Mouse (Mus musculus) right cerebral cortex, postnatal 10 days (tissue): ENCODE results near the gene Timm22.

ENCODE experiments used
- DNase-seq, 2 experiments: peaks; one replicate each; pipeline ENCODE4 v3.0.0; 2021; ENCODE audit warnings: low spot score in 2 of 2

Timm22 gene

DNA sequence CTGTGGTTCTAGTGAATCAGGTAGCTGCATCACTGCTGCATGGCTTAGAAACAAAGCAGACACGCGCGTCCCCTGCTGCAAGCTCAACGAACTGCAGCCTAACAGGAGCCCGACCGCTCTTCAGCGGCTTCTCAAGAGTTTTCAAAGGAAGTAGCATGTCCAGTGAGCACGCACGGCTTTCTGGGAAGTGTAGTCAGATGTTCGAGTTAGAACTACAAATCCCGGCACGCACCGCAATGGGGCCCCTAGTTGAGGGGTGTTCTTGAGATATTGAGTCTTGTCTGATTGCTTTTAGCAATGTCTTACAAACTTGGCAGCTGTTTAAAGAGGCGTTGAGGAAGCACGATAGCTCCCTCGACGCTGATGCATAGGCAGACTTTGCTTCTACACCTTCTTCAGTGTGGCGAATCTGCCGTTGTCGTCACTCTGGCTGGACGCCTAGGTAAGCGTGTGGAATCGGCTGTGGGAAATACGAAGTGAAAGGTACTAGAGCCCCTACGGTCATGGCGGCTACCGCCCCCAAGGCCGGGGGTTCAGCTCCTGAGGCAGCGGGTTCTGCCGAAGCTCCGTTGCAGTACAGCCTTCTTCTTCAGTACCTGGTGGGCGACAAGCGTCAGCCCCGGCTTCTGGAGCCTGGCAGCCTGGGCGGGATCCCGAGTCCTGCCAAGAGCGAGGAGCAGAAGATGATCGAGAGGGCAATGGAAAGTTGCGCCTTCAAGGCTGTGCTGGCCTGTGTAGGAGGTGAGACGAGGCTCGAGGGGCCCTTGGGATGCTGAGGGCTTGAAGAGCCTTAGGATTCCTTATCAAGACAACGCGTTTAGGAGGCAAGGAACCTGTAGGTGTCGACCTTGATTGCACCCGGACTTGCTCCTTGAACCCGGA lies at the start of gene Timm22:
Gene Timm22, plus strand, starts transcription at position 251 of the 882 bp plus-strand sequence.
- DNase-seq, result peak; percentile 97 to 98

DNA sequence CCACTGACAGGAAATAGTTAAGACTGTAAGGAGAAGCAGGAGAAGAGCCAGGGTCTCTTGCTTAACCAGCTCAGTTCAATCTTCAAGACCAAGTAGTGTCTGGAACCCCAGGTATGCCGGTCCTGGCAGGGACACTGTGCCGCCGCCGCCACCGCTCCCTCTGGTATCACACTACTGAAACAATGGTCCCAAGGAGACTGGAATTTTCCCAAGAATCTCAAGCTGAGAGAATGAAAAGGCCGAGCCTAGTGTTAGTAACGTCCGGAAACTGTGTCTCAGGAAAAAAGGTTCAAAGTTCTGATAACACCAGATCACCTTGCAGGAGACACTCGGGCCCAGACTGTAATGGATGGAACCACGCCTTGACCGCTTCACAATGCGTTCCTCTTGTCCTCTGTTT lies 49.3 kb upstream of the Timm22 start:
- no peak for DNase-seq

DNA sequence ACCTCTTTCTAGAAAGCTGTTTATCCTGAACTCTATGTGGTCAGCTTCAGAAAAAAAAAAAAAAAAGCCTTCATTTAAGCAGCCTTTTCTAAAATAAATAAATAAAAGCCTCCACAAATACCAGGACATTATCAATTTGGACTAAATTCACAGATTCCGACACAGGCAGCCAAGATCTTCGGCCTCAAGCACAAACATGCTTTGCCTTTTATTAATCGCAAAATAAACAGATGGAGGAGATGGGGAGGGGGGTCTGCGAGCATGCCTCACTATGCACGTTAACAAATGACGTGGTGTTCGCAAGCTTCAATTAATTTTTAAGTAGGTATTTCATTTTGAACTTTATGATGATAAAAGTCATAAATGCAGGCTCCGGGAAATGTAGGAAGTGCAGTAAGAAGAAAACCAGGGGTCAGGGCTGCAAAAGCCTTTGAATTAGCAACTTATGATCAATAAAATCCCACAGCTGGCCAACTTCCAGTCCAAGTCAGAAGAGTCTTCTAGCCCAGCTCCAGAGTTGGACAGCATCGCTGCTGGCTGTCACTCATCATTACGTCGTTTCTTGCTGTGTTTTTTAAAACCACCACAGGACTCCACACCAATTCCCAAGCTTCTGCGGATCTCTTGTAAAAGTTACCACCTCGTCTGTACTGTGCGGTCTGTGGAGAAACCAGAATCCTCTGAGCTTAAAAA lies 48.0 kb upstream of the Timm22 start:
- DNase-seq, result no peak

- DNase-seq, result no peak
Measured at GRCm38 (mm10) chr11:76360255-76360654, 46.5 kb upstream of the Timm22 start.

DNA sequence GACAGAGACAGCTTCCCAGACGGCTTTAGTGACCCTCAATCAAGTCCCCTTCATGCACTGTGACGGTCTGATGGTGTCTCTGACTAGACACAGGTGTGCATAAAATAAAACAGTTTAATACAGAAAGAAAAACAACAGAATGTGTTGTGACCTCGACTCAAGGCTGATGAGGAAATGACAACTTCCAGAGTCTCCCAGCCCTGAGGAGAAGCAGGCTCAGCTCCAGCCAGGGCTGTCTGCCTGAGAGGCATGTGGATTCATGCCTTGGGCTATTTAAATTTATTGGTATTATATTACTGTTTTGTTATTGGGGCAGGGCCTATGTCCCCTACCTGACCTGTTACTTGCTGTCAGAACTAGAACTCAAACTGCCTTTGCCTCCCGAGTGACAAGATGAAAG lies 45.3 kb upstream of the Timm22 start:
- no peak for DNase-seq

DNA sequence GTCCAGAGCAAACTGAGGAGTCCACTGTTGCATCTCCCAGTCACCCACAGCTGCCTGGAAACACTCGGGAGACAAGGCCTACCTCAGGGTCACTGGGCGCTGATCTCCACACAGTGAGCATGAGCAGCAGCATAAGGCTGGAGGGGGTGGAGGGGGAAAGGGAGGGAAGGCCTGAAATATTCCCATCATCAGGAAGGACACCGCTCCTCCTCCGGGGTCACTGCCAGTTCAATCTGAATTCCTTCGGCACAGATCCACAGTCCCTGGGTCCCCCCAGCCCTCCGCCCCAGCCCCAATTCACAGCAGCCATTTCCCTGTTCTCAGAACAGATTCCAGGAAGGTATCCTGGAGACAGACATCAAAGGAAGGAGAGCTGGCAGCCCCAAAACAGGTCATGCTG lies 43.6 kb upstream of the Timm22 start:
- DNase-seq, result peak; percentile 32 to 33

DNA sequence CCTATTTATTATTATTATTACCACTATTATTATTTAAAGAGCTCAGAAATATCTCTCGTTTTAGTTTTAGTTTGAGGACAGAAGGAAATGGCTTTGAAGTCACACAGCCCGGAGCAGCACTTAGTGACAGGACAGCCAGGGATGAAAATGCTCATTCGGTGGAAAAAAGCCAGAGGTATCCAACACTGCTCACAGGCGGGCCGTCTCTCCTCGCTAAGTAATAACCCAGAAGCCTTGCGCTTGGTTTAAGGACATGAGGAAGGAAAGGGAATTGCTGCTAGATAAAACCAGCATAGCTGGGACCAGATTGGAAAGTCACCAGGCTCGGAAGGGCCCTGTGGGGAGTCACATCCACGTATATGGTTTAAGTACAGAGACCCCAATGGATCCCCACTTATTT lies 43.1 kb upstream of the Timm22 start:
- no peak for DNase-seq

- no peak for DNase-seq
Measured at GRCm38 (mm10) chr11:76364038-76364437, 42.7 kb upstream of the Timm22 start.

DNA sequence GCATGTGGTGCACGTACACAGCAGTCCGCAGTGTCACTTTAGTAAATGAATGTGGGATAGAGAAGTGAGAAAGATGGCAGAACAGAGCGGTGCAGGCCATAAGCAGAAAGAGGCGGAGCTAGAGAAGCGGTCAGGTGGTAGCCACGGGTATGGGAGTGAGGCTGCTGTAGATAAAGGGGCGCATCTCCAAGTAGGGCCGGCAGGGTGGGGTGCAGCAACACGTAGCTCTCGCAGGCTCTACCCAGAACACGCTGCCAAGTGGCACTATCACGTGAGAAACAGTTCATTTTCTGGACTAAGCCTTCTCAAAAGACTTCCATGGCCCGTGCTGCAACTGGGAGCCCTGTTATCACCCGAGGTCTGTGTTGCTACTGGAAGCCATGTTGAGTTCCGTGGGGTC lies 40.0 kb upstream of the Timm22 start:
- no peak for DNase-seq

DNA sequence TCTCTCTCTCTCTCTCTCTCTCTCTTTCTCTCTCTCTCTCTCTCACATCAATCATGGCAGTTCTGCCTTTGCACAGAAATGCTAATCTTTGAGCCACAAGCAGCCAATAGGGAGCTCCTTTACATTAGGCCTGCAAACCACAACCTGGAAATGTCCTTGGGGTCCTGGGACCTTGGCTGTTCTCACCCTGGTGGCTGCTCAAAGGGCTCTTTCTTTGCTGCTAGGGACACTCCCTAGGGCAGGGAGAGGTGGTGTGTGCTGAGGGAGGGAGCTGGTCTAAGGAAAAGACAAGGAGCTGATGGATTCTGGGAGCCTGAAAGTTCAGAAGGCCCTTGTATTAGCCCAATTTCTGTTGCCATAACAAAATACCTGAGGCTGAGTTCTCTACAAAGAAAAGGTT lies 36.3 kb upstream of the Timm22 start:
- DNase-seq, result no peak

DNA sequence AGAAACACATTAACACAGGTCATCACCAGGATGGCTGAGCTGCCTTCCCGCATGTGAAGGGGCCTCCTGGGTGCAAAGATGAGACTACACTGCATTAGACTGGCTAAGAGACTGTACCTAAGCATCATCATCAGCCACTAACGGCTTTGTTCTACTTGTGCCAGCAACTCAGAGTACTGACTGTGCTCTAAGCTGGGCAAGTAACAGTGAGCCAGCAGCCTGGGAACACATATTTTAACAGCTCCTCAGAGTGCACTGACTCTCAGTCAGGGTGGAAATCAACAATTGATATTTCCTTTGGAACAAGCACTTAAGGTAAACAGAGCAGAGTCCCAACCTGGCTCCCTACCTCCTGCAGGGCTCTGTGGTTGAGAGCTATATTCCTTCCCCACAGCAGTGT lies 34.6 kb upstream of the Timm22 start:
- no peak for DNase-seq

- no peak for DNase-seq
Measured at GRCm38 (mm10) chr11:76372534-76372933, 34.2 kb upstream of the Timm22 start.

DNA sequence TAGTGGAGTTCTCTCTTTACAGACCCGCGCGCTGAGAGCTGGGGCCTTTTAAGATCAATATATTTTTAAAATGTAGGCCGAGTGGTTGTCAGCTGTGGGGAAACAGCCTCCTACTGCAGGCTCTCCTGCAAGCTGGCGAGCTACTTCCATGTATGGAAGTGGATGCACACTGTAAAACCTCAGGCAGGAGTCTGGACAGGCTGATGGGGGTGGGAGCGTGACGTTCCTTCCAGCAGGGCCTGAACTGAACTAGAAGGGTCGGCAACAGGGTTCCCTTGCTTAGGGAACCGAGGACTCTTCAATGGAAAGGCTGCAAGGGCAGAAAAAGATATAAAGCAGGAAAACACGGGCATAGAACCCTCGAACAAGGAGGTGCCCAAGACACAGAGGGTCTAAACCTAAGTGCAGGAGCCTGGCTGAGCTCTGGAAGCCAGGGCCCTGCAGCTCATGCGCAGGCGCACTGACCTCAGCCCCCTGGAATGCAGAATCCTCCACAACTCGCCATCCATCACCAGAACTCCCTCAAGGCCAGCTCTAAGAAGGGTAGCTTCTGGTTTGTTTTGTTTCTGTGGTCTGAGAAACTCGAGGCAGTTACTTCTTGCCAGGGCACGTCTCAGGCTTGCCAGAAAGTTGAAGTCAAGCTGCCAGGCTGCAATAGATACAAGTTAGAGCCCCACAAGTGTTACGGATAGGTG lies 32.1 kb upstream of the Timm22 start:
- DNase-seq, result no peak

GRCm38 (mm10) chr11:76376425-76376824 lies 30.3 kb upstream of the Timm22 start:
- no peak for DNase-seq

DNA sequence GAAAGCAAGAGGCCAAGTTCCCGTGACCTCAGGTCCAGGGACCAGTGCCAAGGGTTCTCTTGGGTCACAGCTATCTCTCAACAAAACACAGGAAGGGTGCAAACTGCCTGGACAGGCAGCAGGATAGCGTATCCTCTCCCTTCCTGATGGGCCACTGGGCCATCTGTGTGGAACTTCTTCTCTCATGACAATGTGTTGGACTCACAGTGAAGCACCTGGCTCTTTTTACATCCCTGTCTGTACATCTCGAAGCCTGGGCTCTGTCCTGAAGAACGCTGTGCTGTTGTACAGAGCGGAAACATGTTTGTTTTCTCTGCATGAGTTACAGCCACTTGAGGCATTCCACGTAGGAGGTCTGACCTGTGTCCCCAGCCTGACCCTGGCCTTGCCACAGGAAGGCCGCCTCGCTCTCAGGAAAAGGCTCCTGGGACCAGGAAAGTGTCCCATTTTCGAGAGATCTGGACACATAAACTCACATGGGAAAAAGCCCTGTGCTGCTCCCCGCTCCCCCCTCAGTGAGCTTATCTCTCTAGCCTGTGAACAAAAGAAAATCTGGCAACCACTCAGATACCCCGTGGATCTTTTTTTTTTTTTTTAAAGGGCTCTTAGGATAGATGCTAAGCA lies 26.7 kb upstream of the Timm22 start:
- no peak for DNase-seq

DNA sequence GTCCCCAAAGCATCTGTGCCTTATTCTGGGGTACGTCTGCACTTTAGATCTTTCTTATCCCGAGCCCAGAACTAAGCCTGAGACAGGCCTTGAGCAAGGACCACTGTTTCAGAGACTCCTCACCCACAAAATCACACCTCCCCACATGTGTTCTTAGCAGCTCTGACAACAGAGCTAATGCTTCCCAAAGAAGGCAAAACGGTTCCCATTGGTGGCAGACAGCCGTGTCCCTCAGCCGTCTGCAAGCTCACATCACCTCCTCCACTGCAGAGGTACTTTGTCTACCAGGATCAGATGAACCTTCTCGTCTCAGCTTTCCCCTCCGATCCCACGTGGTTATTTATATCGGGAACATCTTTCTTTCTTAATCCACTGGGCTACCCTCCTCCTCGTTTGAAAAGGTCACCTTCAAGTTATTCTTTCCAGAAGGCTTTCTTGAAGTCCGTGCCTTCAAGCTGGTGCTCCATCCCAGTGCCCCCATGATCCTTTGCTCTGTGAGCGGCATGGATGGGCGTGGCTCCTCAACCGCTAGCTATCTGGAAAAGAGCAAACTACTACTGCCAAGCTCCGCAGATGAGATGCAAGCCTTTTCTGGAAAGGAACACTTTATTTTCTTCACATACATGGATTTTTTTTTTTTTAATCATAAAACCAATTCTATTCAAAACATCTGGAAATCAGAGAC lies 25.4 kb upstream of the Timm22 start:
- no peak for DNase-seq

DNA sequence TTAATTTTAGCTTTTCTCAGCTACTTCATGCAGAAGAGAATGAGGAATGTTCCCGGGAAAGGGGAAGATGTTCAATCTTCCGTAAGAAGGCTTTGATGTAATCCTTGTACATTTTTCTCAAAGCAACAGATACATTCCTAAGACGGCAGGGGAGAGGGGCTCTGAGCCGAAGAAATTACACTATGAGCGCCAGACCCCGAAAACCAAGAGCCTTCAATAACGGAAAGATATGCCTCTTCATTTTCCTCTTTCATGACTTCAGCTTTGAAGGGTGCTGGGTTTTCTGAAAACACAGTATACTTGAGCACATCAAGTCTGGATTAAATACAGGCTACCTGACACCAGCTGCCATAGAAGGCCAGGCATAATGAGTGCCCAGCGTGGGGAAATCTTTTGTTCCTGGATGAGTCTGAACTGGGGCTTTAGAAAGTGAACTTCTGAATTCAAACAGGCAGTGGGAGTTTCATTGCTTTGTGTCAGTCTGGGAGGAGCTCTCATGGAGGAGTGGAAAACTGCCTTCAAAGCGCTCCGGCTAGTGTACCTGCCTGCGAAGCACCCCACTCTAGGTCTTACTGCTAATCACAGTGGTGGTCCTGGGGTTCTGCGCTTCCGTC lies 23.9 kb upstream of the Timm22 start:
- DNase-seq, result no peak

GRCm38 (mm10) chr11:76384307-76384706 lies 22.4 kb upstream of the Timm22 start:
- peak; percentile 47 to 50 for DNase-seq

DNA sequence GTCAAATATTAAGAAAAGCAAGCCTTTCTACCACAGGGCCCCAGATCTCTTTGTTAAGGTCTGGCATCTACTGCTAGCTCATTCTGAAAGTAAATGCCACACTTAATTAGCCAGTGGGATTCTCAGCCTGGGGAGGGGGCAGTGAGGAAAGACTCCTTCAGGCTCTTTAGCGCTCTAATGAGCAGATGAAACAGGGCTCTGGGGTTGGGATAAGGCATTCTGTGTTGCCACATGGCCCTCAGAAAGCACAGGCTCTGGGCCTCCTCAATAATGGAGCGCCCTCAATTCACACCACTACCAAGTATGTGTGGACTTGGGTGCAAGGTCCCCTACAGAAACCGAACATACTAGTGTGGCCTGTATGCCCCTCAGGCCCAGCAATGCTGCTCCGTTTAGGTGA lies 21.7 kb upstream of the Timm22 start:
- DNase-seq, result no peak

DNA sequence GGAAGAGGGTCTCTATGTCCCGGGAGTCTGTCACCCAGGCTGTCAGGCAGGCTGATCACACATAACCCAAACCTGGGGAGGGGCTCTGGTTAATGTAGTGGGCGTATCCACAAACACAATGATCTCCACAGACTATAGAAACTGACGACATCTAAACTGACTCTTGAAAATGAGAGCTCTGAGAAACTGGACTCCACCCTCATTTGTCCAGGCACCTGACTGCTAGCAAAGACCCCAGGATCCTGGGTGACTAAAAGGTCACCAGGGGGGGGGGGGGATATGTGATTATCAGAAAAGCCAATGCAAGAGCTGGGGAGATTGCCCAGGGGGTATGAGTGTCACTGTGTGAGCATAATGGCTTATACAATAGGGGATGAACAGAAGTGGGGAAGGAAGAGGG lies 21.0 kb upstream of the Timm22 start:
- no peak for DNase-seq

DNA sequence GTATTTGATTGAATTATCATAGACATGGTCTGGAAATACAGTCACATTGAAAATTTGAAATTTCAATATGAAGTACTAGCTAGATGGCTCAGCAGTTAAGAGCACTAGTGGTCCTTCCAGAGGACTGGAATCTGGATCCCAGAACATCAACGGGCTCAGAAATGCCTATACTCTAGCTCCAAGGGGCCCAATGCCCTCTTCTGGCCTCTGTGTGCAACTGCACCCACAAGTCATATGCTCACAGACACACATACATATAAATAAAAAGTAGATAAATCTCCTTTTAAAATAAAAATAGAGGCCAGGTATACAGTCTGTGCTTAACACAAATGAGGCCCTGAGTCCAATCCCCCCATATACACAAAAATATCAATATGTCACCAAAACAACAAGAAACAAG lies 19.7 kb upstream of the Timm22 start:
- no peak for DNase-seq
